Mouse (Mus musculus) heart, embryonic 13.5 days (tissue): ENCODE results near the gene Rab6a. TPM values are rescaled to one million over a fixed set of nuclear protein-coding genes. Genes with fewer than 3 reads are reported as not detected.
A peak's percentile ranks its signal among the peaks of the same experiment; 100 is the strongest.

Experiments
- ATAC-seq: fragments of 200-750 bp; cut with Nextera tagmentation; 2 replicates; pipeline ENCODE4 v1.8.0; 2017; ENCODE audit warnings: moderate TSS enrichment; ENCODE audit not compliant: insufficient number of reproducible peaks, low FRiP score, low TSS enrichment; ENCODE audit errors: extremely low read depth
- H3K27ac ChIP-seq: fragments of 300-500 bp; sonication (generic); replicated peaks from 2 replicates; pipeline ENCODE4 v1.5.1; 2015; ENCODE audit warnings: moderate library complexity, mild to moderate bottlenecking, inconsistent platforms
- H3K27me3 ChIP-seq: fragments of 300-500 bp; sonication (generic); replicated peaks from 2 replicates; pipeline ENCODE4 v1.6.1; 2015; ENCODE audit warnings: mild to moderate bottlenecking, inconsistent platforms
- H3K36me3 ChIP-seq: fragments of 300-500 bp; sonication (generic); 2 replicates; pipeline ENCODE4 v1.6.1; 2015; ENCODE audit warnings: mild to moderate bottlenecking, inconsistent platforms
- H3K4me1 ChIP-seq: fragments of 300-500 bp; sonication (generic); 2 replicates; pipeline ENCODE4 v1.6.1; 2015; ENCODE audit warnings: inconsistent platforms
- H3K4me2 ChIP-seq: fragments of 300-500 bp; sonication (generic); 2 replicates; pipeline ENCODE4 v1.6.1; 2015; ENCODE audit warnings: inconsistent platforms, mild to moderate bottlenecking, moderate library complexity
- H3K4me3 ChIP-seq: fragments of 300-500 bp; sonication (generic); 2 replicates; pipeline ENCODE4 v1.5.1; 2015; ENCODE audit warnings: moderate library complexity, mild to moderate bottlenecking, inconsistent platforms
- H3K9ac ChIP-seq: fragments of 300-500 bp; sonication (generic); 2 replicates; pipeline ENCODE4 v1.6.1; 2015; ENCODE audit warnings: inconsistent platforms, mild to moderate bottlenecking, moderate library complexity
- H3K9me3 ChIP-seq: fragments of 300-500 bp; sonication (generic); 2 replicates; pipeline ENCODE4 v1.6.1; 2016; ENCODE audit warnings: inconsistent platforms
- WGBS: fragments of 180-500 bp; shearing (Covaris S2); methylation state at CpG from one replicate; pipeline ENCODE4 v1.1.7; 2015; ENCODE audit warnings: mixed read lengths; 5-methylcytosine and 5-hydroxymethylcytosine counted together
- polyA plus RNA-seq: library from polyadenylated mRNA; unstranded; fragments of >200 nt; fragmentation: Nextera tagmentation; extraction: Ambion mirVana; gene quantifications from 2 replicates; pipeline ENCODE4 v1.2.1, GENCODE M21; 2015

Gene Rab6a
- polyA plus RNA-seq, 1 experiment from 2014 or later: 82.4 TPM

DNA sequence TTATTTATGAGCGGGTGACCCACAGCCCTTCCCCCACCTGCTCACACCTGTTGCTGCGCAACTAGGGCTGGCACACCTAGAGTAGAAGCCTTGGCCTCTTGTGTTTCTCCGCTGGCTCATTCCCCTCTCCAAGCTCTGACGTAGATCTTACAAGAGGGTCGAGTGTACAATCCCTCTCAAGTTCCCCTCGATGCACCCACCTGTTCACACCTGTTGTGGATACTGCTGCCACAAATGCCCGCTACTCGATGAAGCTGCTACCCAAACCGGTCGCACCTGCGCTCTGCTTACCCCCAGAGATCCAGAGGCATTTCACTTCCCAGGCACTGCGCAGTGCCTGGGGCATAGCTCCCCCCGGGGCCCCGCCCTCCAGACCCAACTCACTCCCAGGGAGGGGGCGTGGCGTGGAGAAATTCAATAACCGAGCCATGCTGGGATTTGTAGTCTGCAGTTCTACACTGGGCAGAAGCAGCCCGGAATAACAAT lies 50.9 kb downstream of the Rab6a start:
- ATAC-seq: no peak

GRCm38 (mm10) chr7:100661264-100661663 lies 54.1 kb downstream of the Rab6a start:
- Histone ChIP-seq H3K9ac (no peak overlapping the region), H3K4me2 (no peak overlapping the region), H3K4me1 (peaks cover 27% of the 10 kb centered on the region), H3K27me3 (no peaks in the 10 kb centered on the region), H3K27ac (no peak overlapping the region), H3K36me3 (no peaks in the 10 kb centered on the region), H3K9me3 (no peaks in the 10 kb centered on the region), H3K4me3 (no peak overlapping the region)
- 77% methylated on average over 7 of the region's 7 CpGs for WGBS
- no peak for ATAC-seq

More for the DNA sequence above, 50.9 kb downstream of the Rab6a start:
- H3K27ac ChIP-seq: no peak overlapping the region
- peak overlapping the region; percentile 21; the same call in 1 of the 2 replicates for H3K4me3 ChIP-seq
- no peaks in the 10 kb centered on the region for H3K27me3 ChIP-seq
- H3K9ac ChIP-seq: peak overlapping the region; percentile 44; the same call in 1 of the 2 replicates
- H3K36me3 ChIP-seq: no peaks in the 10 kb centered on the region
- peak overlapping the region; percentile 57 for H3K4me2 ChIP-seq
- H3K4me1 ChIP-seq: peaks cover 13% of the 10 kb centered on the region
- H3K9me3 ChIP-seq: no peaks in the 10 kb centered on the region
- WGBS: 32% methylated on average over 18 of the region's 18 CpGs

DNA sequence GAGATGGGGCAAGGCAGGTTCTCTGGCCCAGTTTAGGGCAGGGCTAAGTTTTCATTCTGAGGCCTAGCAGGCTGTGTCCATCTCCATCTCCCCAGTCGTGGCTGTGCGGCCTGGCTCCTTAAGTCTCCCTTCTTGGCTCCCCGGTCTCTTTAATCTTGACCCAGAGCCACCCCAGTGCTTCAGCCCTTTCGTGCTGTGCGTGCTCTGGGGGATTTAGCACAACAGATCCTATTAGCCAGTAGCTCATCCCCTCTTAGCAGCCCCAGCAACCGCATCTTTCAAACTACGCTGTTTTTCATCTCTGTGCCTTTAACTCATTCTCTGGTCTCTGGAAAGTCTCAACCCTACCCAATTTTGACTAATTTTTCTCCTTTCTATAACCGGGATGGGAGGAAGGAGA lies 55.0 kb downstream of the Rab6a start, which contains the start of gene Plekhb1:
Gene Plekhb1, minus strand, starts transcription at position 184 of the 400 bp plus-strand sequence.
- Histone ChIP-seq H3K36me3 (no peaks in the 10 kb centered on the region), H3K27me3 (no peaks in the 10 kb centered on the region), H3K27ac (peak within 1 kb of the TSS; percentile 28; the same call in 1 of the 2 replicates), H3K4me3 (peak within 1 kb of the TSS; percentile 22; the same call in 1 of the 2 replicates), H3K9me3 (no peaks in the 10 kb centered on the region), H3K4me2 (peak within 1 kb of the TSS; percentile 61), H3K9ac (peak within 1 kb of the TSS; percentile 61; the same call in 1 of the 2 replicates), H3K4me1 (peaks cover 27% of the 10 kb centered on the region)
- 68% methylated on average over 8 of the region's 8 CpGs for WGBS
- ATAC-seq: no peak

GRCm38 (mm10) chr7:100663190-100663589 lies 56.0 kb downstream of the Rab6a start:
- Histone ChIP-seq H3K4me2 (peak overlapping the region; percentile 61), H3K9me3 (no peaks in the 10 kb centered on the region), H3K36me3 (no peaks in the 10 kb centered on the region), H3K27me3 (no peaks in the 10 kb centered on the region), H3K4me1 (peaks cover 25% of the 10 kb centered on the region), H3K4me3 (peak overlapping the region; percentile 22; the same call in 1 of the 2 replicates), H3K9ac (peak overlapping the region; percentile 61; the same call in 1 of the 2 replicates), H3K27ac (peak overlapping the region; percentile 28; the same call in 1 of the 2 replicates)
- 0 out of 2 replicates have a peak, but pooled peaks have one; percentile 58 for ATAC-seq
- WGBS: 2% methylated on average over 13 of the region's 13 CpGs

DNA sequence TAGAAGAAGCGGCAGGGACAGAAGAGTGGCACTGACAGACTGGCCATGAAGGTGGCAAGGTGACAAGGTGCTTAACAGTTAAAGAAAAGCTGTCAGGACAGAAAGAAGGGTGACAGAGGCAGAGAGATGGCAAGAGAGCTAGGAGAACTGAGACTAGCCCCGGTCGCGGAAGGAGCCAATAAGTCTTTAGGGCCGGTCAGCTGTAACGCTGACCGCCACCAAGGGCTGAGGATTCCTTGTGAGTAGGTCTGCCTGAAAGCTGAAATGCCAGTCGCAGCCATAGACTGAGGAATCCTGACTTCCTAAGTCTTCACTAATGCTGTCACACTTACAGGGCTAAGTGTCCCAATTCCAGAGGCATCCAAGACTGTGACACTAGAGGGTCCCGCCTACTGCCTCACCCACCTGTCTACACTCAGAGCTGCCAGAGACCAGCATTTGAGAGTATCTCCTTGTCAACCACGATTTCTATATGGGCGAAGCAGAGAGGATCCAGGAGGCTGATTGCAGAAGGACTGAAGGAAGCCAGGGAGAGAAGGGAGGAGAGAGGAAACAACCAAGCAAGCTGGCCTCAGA lies 56.6 kb downstream of the Rab6a start:
- H3K9me3 ChIP-seq: no peaks in the 10 kb centered on the region
- H3K36me3 ChIP-seq: no peaks in the 10 kb centered on the region
- H3K9ac ChIP-seq: peak overlapping the region; percentile 57; the same call in 1 of the 2 replicates
- H3K27me3 ChIP-seq: no peaks in the 10 kb centered on the region
- WGBS: 50% methylated on average over 11 of the region's 11 CpGs
- ATAC-seq: no peak
- H3K27ac ChIP-seq: no peak overlapping the region
- H3K4me2 ChIP-seq: peak overlapping the region; percentile 61
- peaks cover 19% of the 10 kb centered on the region for H3K4me1 ChIP-seq
- H3K4me3 ChIP-seq: peak overlapping the region; percentile 22; the same call in 1 of the 2 replicates

GRCm38 (mm10) chr7:100670646-100671045 lies 63.4 kb downstream of the Rab6a start:
- Histone ChIP-seq H3K27me3 (peaks cover 10% of the 10 kb centered on the region; the same call in 1 of the 2 replicates), H3K9ac (no peak overlapping the region), H3K9me3 (no peaks in the 10 kb centered on the region), H3K27ac (no peak overlapping the region), H3K4me3 (no peak overlapping the region), H3K4me2 (no peak overlapping the region), H3K4me1 (no peaks in the 10 kb centered on the region; the same call in 1 of the 2 replicates), H3K36me3 (no peaks in the 10 kb centered on the region)
- WGBS: 75% methylated on average over 5 of the region's 5 CpGs
- ATAC-seq: no peak

- peaks cover 10% of the 10 kb centered on the region; the same call in 1 of the 2 replicates for H3K27me3 ChIP-seq
- WGBS: 65% methylated on average over 7 of the region's 7 CpGs
- H3K9me3 ChIP-seq: no peaks in the 10 kb centered on the region
- no peak for ATAC-seq
- H3K4me2 ChIP-seq: no peak overlapping the region
- H3K27ac ChIP-seq: no peak overlapping the region
- H3K36me3 ChIP-seq: no peaks in the 10 kb centered on the region
- no peak overlapping the region for H3K4me3 ChIP-seq
- H3K9ac ChIP-seq: no peak overlapping the region
- H3K4me1 ChIP-seq: no peaks in the 10 kb centered on the region; the same call in 1 of the 2 replicates
Observed at GRCm38 (mm10) chr7:100673452-100673851, 66.2 kb downstream of the Rab6a start.

- ATAC-seq: no peak
- 52% methylated on average over 2 of the region's 2 CpGs for WGBS
- H3K9ac ChIP-seq: no peak overlapping the region
- no peaks in the 10 kb centered on the region for H3K36me3 ChIP-seq
- no peaks in the 10 kb centered on the region for H3K9me3 ChIP-seq
- peaks cover 10% of the 10 kb centered on the region; the same call in 1 of the 2 replicates for H3K27me3 ChIP-seq
- H3K4me3 ChIP-seq: no peak overlapping the region
- no peak overlapping the region for H3K4me2 ChIP-seq
- H3K4me1 ChIP-seq: peaks cover 4% of the 10 kb centered on the region; the same call in 1 of the 2 replicates
- H3K27ac ChIP-seq: no peak overlapping the region
Observed at GRCm38 (mm10) chr7:100674941-100675340, 67.7 kb downstream of the Rab6a start.

- 79% methylated on average over 5 of the region's 5 CpGs for WGBS
Observed at GRCm38 (mm10) chr7:100678052-100678451, 70.8 kb downstream of the Rab6a start.

DNA sequence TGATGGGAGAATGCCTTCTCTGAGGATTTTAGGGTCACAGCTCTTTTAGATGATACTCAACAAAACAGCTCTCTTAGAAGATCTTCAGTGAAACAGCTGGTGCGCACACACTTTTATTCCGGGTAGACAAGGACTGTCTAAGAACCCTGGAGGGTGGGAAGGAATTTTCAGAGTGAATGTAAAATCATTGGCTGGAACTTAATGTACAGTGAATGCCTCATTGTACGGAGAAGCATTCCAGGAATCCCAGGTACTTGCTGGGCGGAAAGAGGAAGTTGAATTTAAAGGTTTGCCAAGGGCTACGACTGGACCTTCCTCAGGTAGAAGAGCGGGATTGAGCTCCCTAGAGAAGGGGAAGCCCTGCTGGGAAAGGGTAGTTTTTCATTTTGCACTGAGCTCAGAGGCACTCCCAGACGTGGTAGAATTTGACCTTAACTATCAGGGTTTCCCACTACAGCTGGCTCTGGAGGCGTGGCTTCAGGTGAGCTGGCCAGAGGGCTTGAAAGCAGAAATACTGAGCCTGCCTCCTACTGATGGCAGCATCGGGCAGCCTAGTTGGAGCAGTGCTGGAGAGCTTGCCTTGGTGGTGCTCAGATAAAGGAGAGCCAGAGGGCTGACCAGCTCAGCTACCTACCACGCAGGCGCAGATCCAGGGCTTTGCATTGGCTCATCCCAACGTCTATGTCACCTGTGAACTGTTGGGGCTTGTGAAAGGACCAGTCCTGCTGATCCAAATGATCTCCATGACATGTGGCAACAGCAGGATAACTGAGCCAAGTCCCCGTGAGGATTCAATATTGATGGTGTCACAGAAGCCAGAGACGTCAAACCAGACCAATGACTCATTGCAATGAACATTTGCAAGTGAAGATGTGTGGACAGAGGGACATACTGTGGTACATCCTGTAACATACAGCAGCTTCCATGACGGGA lies 72.0 kb downstream of the Rab6a start:
- H3K27ac ChIP-seq: no peak overlapping the region

More at GRCm38 (mm10) chr7:100678052-100678451, 70.8 kb downstream of the Rab6a start:
- H3K27me3 ChIP-seq: no peaks in the 10 kb centered on the region
- H3K4me3 ChIP-seq: no peak overlapping the region
- no peak overlapping the region for H3K27ac ChIP-seq
- peaks cover 4% of the 10 kb centered on the region; the same call in 1 of the 2 replicates for H3K4me1 ChIP-seq
- H3K9me3 ChIP-seq: no peaks in the 10 kb centered on the region
- no peaks in the 10 kb centered on the region for H3K36me3 ChIP-seq
- H3K9ac ChIP-seq: no peak overlapping the region
- H3K4me2 ChIP-seq: no peak overlapping the region
- ATAC-seq: no peak

GRCm38 (mm10) chr7:100681132-100681531 lies 73.9 kb downstream of the Rab6a start:
- H3K27me3 ChIP-seq: no peaks in the 10 kb centered on the region
- H3K36me3 ChIP-seq: no peaks in the 10 kb centered on the region
- H3K4me2 ChIP-seq: no peak overlapping the region
- no peaks in the 10 kb centered on the region for H3K9me3 ChIP-seq
- ATAC-seq: no peak
- no peak overlapping the region for H3K4me3 ChIP-seq
- H3K27ac ChIP-seq: no peak overlapping the region
- 52% methylated on average over 5 of the region's 5 CpGs for WGBS
- H3K9ac ChIP-seq: no peak overlapping the region
- H3K4me1 ChIP-seq: 0 out of 2 replicates have a peak, but pooled peaks cover 4% of the 10 kb centered on the region

More for the DNA sequence above, 72.0 kb downstream of the Rab6a start:
- no peak overlapping the region for H3K4me3 ChIP-seq
- WGBS: 57% methylated on average over 15 of the region's 15 CpGs
- no peaks in the 10 kb centered on the region for H3K9me3 ChIP-seq
- no peaks in the 10 kb centered on the region for H3K27me3 ChIP-seq
- peaks cover 4% of the 10 kb centered on the region; the same call in 1 of the 2 replicates for H3K4me1 ChIP-seq
- no peak overlapping the region for H3K9ac ChIP-seq
- no peak for ATAC-seq
- no peaks in the 10 kb centered on the region for H3K36me3 ChIP-seq
- H3K4me2 ChIP-seq: no peak overlapping the region
